Mouse (Mus musculus): Measurements from ENCODE around the gene Cyp51. TPM values are rescaled to one million over a fixed set of nuclear protein-coding genes. Genes with fewer than 3 reads are reported as not detected.

Cyp51 gene
- polyA plus RNA-seq (2012; rRNA removed): 84.4 and 100 TPM in 2 replicates

GRCm38 (mm10) chr5:4104341-4105040 is at the start of gene Cyp51:
Cyp51 (minus strand) TSS chr5:4104746.

Other genes starting within 250 kb of the Cyp51 start
- gene Mterf1a, start 210.8 kb downstream of the Cyp51 start, polyA plus RNA-seq (2012; rRNA removed): 6.2 and 6.3 TPM in 2 replicates
- 64.8 and 78.4 TPM in 2 replicates for gene Akap9, start 176.7 kb downstream of the Cyp51 start, polyA plus RNA-seq (2012; rRNA removed)
- 3.4 and 4.0 TPM in 2 replicates for gene Mterf1b, start 87.6 kb upstream of the Cyp51 start, polyA plus RNA-seq (2012; rRNA removed)

Data from central nervous system, embryonic 14 days (tissue).